Mouse (Mus musculus): ENCODE measurements around the gene Acaa1b.

The Acaa1b gene

GRCm38 (mm10) chr9:119142066-119142465 is 14.8 kb downstream of the Acaa1b start:
- no peak for DNase-seq

- no peak for DNase-seq
These were observed 18.1 kb downstream of the Acaa1b start for GRCm38 (mm10) chr9:119138836-119139235.

- no peak for DNase-seq
These were observed 26.2 kb downstream of the Acaa1b start for GRCm38 (mm10) chr9:119130692-119131091.

- DNase-seq: no peak
These were observed 28.3 kb downstream of the Acaa1b start for GRCm38 (mm10) chr9:119128436-119129181.

GRCm38 (mm10) chr9:119122596-119123369 is 34.1 kb downstream of the Acaa1b start:
- no peak for DNase-seq

- no peak for DNase-seq
These were observed 36.7 kb downstream of the Acaa1b start for GRCm38 (mm10) chr9:119120168-119120560.

- DNase-seq: no peak
These were observed 37.3 kb downstream of the Acaa1b start for GRCm38 (mm10) chr9:119119409-119120167.

GRCm38 (mm10) chr9:119114911-119115310 is 42.0 kb downstream of the Acaa1b start:
- no peak for DNase-seq

GRCm38 (mm10) chr9:119110640-119111039 is 46.3 kb downstream of the Acaa1b start:
- DNase-seq: no peak

GRCm38 (mm10) chr9:119109685-119110353 is 47.1 kb downstream of the Acaa1b start:
- DNase-seq: no peak

- DNase-seq: no peak
These were observed 49.3 kb downstream of the Acaa1b start for GRCm38 (mm10) chr9:119107566-119107965.

GRCm38 (mm10) chr9:119102783-119103113 is 54.1 kb downstream of the Acaa1b start:
- DNase-seq: no peak

- DNase-seq: no peak
These were observed 54.7 kb downstream of the Acaa1b start, which contains the start of gene Dlec1 for GRCm38 (mm10) chr9:119101992-119102782. TSS of gene Dlec1 (plus strand) at chr9:119102478.

- no peak for DNase-seq
These were observed 56.6 kb downstream of the Acaa1b start for GRCm38 (mm10) chr9:119100177-119100898.
